Mouse (Mus musculus) midbrain, embryonic 12.5 days (tissue): ENCODE measurements at regions not wholly inside any gene's neighbourhood (a gene's known extent, or its start where the extent isn't known, plus 50 kb on each side); places are given as distances from the start of the nearest gene placed in this dataset.
A peak's percentile ranks its signal among the peaks of the same experiment; 100 is the strongest.

Experiments used
- ATAC-seq: fragments of 200-750 bp; cut with Nextera tagmentation; 2 replicates; pipeline ENCODE4 v1.8.0; 2017; ENCODE audit warnings: low read depth, moderate TSS enrichment, moderate library complexity; ENCODE audit not compliant: low FRiP score
- H3K27ac ChIP-seq: fragments of 300-500 bp; sonication (generic); replicated peaks from 2 replicates; pipeline ENCODE4 v1.5.1; 2016; ENCODE audit warnings: mild to moderate bottlenecking
- H3K27me3 ChIP-seq: fragments of 300-500 bp; sonication (generic); 2 replicates; pipeline ENCODE4 v1.6.1; 2016; ENCODE audit warnings: mild to moderate bottlenecking
- H3K36me3 ChIP-seq: fragments of 300-500 bp; sonication (generic); 2 replicates; pipeline ENCODE4 v1.6.1; 2016
- H3K4me1 ChIP-seq: fragments of 300-500 bp; sonication (generic); 2 replicates; pipeline ENCODE4 v1.6.1; 2016
- H3K4me2 ChIP-seq: fragments of 300-500 bp; sonication (generic); replicated peaks from 2 replicates; pipeline ENCODE4 v1.6.1; 2016; ENCODE audit warnings: mild to moderate bottlenecking, moderate library complexity
- H3K4me3 ChIP-seq: fragments of 300-500 bp; sonication (generic); 2 replicates; pipeline ENCODE4 v1.5.1; 2016; ENCODE audit warnings: mild to moderate bottlenecking
- H3K9ac ChIP-seq: fragments of 300-500 bp; sonication (generic); replicated peaks from 2 replicates; pipeline ENCODE4 v1.6.1; 2016; ENCODE audit warnings: mild to moderate bottlenecking, moderate library complexity
- H3K9me3 ChIP-seq: fragments of 300-500 bp; sonication (generic); 2 replicates; pipeline ENCODE4 v1.6.1; 2016; ENCODE audit warnings: mild to moderate bottlenecking
- WGBS: fragments of 180-500 bp; shearing (Covaris S2); methylation state at CpG from one replicate; pipeline ENCODE4 v1.1.7; 2016; 5-methylcytosine and 5-hydroxymethylcytosine counted together

DNA sequence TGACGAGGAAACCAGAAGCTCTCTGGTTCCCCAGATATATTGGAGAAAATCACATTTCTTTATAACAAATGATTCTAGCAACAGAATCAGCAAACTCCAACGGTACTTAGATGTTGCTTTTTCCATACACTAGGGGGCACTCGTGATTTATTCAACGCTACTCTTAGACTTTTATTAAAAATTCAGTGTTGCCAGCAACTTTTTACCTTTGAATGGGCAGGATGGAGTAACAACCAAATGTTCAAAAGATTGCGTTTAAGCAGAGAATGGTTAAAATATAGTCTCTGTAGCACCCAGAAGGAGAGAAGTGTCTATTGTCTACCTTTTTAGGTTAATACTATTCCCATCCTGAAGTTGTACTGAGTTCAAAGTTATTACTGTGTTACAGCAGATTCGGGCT, 715.4 kb upstream of the Cblb start:
- no peaks in the 10 kb centered on the region for H3K36me3 ChIP-seq
- no peaks in the 10 kb centered on the region for H3K4me1 ChIP-seq
- H3K9me3 ChIP-seq: no peaks in the 10 kb centered on the region
- no peak overlapping the region for H3K27ac ChIP-seq
- no peak overlapping the region for H3K4me3 ChIP-seq
- peak; percentile 63; the same call in 1 of the 2 replicates for ATAC-seq
- H3K27me3 ChIP-seq: no peaks in the 10 kb centered on the region
- WGBS: 18% methylated on average over 6 of the region's 6 CpGs
- H3K4me2 ChIP-seq: no peak overlapping the region
- H3K9ac ChIP-seq: no peak overlapping the region

DNA sequence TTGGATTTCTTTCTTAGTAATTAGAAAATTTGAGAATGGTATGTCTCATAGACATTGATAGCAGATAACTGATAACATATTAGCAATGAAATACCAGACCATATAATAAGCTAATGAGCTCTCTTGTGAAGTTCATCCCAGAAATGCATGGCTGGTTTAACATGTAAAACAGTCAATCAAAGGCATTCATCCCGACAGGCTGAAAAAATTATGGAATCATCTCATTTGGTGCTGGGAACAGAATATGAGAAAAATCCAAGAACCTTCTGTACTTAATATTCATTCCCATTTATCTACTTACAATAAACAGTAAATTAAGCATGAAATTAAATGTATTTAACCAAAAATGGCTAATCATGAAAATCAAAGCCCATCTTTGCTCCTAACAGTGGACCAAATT, 698.8 kb upstream of the Cblb start:
- Histone ChIP-seq H3K4me3 (no peak overlapping the region), H3K36me3 (no peaks in the 10 kb centered on the region), H3K4me1 (no peaks in the 10 kb centered on the region), H3K27me3 (no peaks in the 10 kb centered on the region), H3K9me3 (no peaks in the 10 kb centered on the region), H3K4me2 (no peak overlapping the region), H3K9ac (no peak overlapping the region), H3K27ac (no peak overlapping the region)
- no peak for ATAC-seq
- WGBS: 81% methylated on average over 1 of the region's 1 CpGs

DNA sequence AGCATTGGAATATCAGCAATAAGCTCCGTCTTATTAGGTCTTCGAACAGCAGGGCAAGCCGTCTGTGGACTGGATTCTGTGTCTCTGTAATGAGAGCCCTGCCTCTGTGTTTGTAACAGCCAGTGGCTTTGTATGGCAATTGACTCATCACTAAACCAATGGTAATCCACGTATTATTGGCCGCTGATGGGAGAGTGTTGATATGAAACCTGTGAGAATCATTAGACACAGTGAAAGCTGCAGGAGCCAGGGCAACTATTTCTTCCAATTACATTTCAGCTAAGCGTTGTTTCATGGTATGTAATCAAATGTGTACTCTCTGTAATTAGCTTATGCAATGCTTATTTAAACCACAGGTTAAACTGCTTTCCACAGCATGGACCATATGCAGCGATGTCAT, 696.1 kb upstream of the Cblb start:
- H3K4me3 ChIP-seq: no peak overlapping the region
- ATAC-seq: no peak
- no peaks in the 10 kb centered on the region for H3K4me1 ChIP-seq
- H3K36me3 ChIP-seq: no peaks in the 10 kb centered on the region
- H3K4me2 ChIP-seq: no peak overlapping the region
- no peaks in the 10 kb centered on the region for H3K27me3 ChIP-seq
- no peak overlapping the region for H3K9ac ChIP-seq
- H3K27ac ChIP-seq: no peak overlapping the region
- WGBS: 77% methylated on average over 7 of the region's 7 CpGs
- no peaks in the 10 kb centered on the region for H3K9me3 ChIP-seq

DNA sequence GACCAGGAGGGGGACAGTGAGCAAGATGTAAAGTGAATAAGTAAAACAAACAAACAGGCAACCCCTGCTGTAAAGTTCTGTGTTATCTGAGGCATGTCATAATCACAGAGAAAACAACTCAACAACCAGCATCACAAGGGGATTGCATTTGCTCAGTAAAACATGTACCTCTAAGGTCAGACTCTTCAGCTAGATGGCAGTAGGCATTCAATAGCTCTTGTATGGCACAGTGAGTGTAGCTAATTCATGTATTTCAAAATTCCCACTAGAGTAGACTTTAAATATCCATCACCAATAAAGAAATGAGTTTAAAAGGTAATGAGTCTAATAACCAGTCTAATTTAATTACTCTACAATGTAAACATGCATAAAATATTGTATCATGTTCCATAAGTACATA, 683.9 kb upstream of the Cblb start:
- H3K36me3 ChIP-seq: no peaks in the 10 kb centered on the region
- no peaks in the 10 kb centered on the region for H3K4me1 ChIP-seq
- no peak overlapping the region for H3K4me3 ChIP-seq
- no peaks in the 10 kb centered on the region for H3K27me3 ChIP-seq
- ATAC-seq: no peak
- no peak overlapping the region for H3K4me2 ChIP-seq
- no peak overlapping the region for H3K27ac ChIP-seq
- H3K9ac ChIP-seq: no peak overlapping the region
- H3K9me3 ChIP-seq: no peaks in the 10 kb centered on the region

- H3K4me1 ChIP-seq: no peaks in the 10 kb centered on the region
- no peaks in the 10 kb centered on the region for H3K27me3 ChIP-seq
- no peak overlapping the region for H3K9ac ChIP-seq
- H3K4me2 ChIP-seq: no peak overlapping the region
- no peak for ATAC-seq
- no peak overlapping the region for H3K4me3 ChIP-seq
- no peak overlapping the region for H3K27ac ChIP-seq
- no peaks in the 10 kb centered on the region for H3K36me3 ChIP-seq
- H3K9me3 ChIP-seq: no peaks in the 10 kb centered on the region
- WGBS: 78% methylated on average over 4 of the region's 4 CpGs
Measured at GRCm38 (mm10) chr16:51352151-51352550, 678.9 kb upstream of the Cblb start.

- H3K4me3 ChIP-seq: no peak overlapping the region
- H3K36me3 ChIP-seq: no peaks in the 10 kb centered on the region
- H3K9me3 ChIP-seq: no peaks in the 10 kb centered on the region
- no peaks in the 10 kb centered on the region for H3K4me1 ChIP-seq
- no peaks in the 10 kb centered on the region for H3K27me3 ChIP-seq
- WGBS: 84% methylated on average over 2 of the region's 2 CpGs
- no peak overlapping the region for H3K27ac ChIP-seq
- H3K4me2 ChIP-seq: no peak overlapping the region
- no peak overlapping the region for H3K9ac ChIP-seq
- no peak for ATAC-seq
Measured at GRCm38 (mm10) chr16:51353791-51354190, 677.2 kb upstream of the Cblb start.

DNA sequence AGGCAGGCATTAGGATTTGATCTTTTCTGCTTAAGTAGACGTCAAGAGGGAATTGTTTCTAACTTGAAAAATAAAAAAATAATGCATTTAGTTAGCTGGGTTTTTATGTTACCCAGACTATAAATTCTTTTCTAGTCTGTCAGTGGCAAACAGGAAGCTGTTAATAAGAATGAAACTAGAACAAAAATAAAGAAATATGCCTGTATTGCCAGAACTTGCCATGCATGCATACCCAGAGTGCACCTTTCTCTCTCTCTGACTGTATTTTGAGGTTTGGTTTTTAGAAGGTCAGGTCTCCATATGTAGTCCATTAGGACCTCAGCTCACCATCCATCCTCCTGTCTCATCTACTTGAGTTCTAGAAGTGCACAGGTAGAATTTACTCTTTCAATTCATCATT, 661.0 kb upstream of the Cblb start:
- no peaks in the 10 kb centered on the region for H3K36me3 ChIP-seq
- H3K9me3 ChIP-seq: no peaks in the 10 kb centered on the region
- H3K9ac ChIP-seq: no peak overlapping the region
- H3K27ac ChIP-seq: no peak overlapping the region
- WGBS: 81% methylated on average over 1 of the region's 1 CpGs
- H3K4me2 ChIP-seq: no peak overlapping the region
- H3K4me3 ChIP-seq: no peak overlapping the region
- no peaks in the 10 kb centered on the region for H3K27me3 ChIP-seq
- no peaks in the 10 kb centered on the region for H3K4me1 ChIP-seq
- no peak for ATAC-seq

GRCm38 (mm10) chr16:51386456-51386855, 644.6 kb upstream of the Cblb start:
- WGBS: 16% methylated on average over 2 of the region's 2 CpGs
- Histone ChIP-seq H3K9ac (no peak overlapping the region), H3K4me3 (no peak overlapping the region), H3K27ac (no peak overlapping the region), H3K4me2 (no peak overlapping the region), H3K27me3 (no peaks in the 10 kb centered on the region), H3K9me3 (no peaks in the 10 kb centered on the region), H3K36me3 (no peaks in the 10 kb centered on the region), H3K4me1 (peaks cover 10% of the 10 kb centered on the region; the same call in 1 of the 2 replicates)
- no peak for ATAC-seq

DNA sequence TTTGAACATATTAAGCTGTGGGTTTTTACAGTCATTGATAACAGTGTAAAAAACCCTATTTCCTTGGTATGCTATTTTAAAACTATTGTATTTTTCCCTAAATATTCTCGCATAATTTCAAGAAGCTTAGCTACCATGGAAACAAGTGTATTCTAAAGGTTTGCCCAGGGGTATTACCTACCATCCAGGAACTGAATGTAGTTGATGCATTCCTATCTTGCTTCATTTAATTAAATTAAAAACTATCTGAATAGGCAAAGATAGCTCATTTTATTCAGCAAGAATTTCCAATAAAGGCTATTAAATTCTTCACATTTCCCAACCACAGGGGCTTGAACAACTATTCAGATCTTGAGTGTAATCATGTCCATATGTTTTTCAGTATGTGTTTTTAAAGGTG, 643.5 kb upstream of the Cblb start:
- Histone ChIP-seq H3K4me3 (no peak overlapping the region), H3K27ac (no peak overlapping the region), H3K27me3 (no peaks in the 10 kb centered on the region), H3K4me2 (no peak overlapping the region), H3K4me1 (peaks cover 10% of the 10 kb centered on the region; the same call in 1 of the 2 replicates), H3K9ac (no peak overlapping the region), H3K36me3 (no peaks in the 10 kb centered on the region), H3K9me3 (no peaks in the 10 kb centered on the region)
- 46% methylated on average over 1 of the region's 1 CpGs for WGBS
- ATAC-seq: no peak

DNA sequence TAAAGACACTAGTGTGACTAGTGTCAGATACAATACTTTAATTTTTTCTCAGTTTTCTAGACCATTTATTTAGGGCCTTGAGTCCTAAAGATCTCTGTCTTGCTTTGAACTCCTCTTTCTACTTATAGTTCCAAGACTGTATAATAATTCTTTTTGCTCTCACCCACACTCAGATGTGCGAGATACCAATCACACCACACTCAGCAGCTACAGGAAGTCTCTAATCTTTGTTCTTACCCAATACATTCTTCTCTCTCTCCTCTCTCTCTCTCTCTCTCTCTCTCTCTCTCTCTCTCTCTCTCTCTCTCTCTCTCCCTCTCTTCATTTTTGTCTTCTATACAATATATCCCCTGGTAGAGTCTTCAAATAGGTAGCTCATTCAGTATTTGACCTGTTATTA, 637.2 kb upstream of the Cblb start:
- no peaks in the 10 kb centered on the region for H3K27me3 ChIP-seq
- H3K9ac ChIP-seq: no peak overlapping the region
- ATAC-seq: no peak
- H3K36me3 ChIP-seq: no peaks in the 10 kb centered on the region
- no peak overlapping the region for H3K27ac ChIP-seq
- H3K4me2 ChIP-seq: no peak overlapping the region
- WGBS: 90% methylated on average over 1 of the region's 1 CpGs
- no peaks in the 10 kb centered on the region for H3K9me3 ChIP-seq
- no peak overlapping the region for H3K4me3 ChIP-seq
- no peaks in the 10 kb centered on the region for H3K4me1 ChIP-seq
